18 mouse cellular contexts compared by ENCODE assay signal in the genomic region with DNA sequence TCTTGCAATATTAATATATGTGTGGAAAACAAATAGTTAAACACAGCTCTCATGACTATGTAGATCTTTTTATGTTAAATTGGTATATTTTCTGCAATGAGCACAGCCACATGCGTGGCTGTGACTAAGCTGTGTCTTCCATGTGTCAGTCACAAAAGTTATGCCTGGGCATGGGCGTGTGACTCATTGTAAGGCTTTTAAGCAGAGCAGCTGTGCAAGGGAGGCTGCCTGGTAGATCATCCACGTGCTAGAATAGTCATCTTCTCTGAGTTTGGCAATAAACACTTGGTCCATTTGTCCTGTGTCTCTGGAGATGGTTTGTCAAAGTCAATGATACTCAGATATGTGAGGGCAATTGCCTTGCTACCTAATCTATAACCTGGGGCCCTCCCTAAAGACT.
DNase-seq lines count a peak whose midpoint lies in the region; ATAC-seq lines count a peak whose summit lies in the region.
"Had no signal": no experiment of that assay in that cellular context is flagged by ENCODE, and none has a peak within 500 bp of the region (broad histone marks: within the 10 kb centered on the region; RNA-seq: fewer than 3 reads in every experiment).

No protein-coding gene starts in this region.

- ATAC-seq in intestine, embryonic 15.5 days = no peak

- no peak overlapping the region for H3K9ac ChIP-seq in intestine, embryonic 15.5 days
- H3K9ac ChIP-seq: hindbrain, embryonic 13.5 days; limb, embryonic 13.5 days; liver, embryonic 15.5 days; neural tube, embryonic 15.5 days had no signal

- DNase-seq in layer of hippocampus, adult 11-12 months (ENCODE audit: low spot score) = peak; percentile 16
- DNase-seq in layer of hippocampus, adult 9-10 months (ENCODE audit: low spot score) = no peak
- DNase-seq in 3T3-L1 (ENCODE audit: low read depth, low spot score) = peak; percentile 83
- DNase-seq in adrenal gland, postnatal 36 days = peak; percentile 11 to 37
- DNase-seq in left cerebral cortex, postnatal 36 days (ENCODE audit: low spot score in 2 of 2) = peak; percentile 43 to 52
- no peak for DNase-seq in retina, postnatal 1 day
- DNase-seq: cerebellum, adult 9-10 months; heart, adult 2 months; heart, postnatal 10 days; kidney, adult 2 months; kidney, postnatal 36 days; lung, postnatal 14 days had no signal

- no peaks in the 10 kb centered on the region for H3K36me3 ChIP-seq in intestine, embryonic 15.5 days
- H3K36me3 ChIP-seq: forebrain, embryonic 10.5 days; hindbrain, embryonic 13.5 days; limb, embryonic 13.5 days; liver, embryonic 15.5 days; neural tube, embryonic 15.5 days had no signal

- H3K4me3 ChIP-seq in intestine, embryonic 15.5 days (replicated peaks) = no peak overlapping the region
- H3K4me3 ChIP-seq: forebrain, embryonic 10.5 days; heart, adult 2 months; hindbrain, embryonic 13.5 days; limb, embryonic 13.5 days; liver, embryonic 15.5 days; neural tube, embryonic 15.5 days had no signal

- intact Hi-C loops in left cerebral cortex, postnatal 36 days (cut with DNase I) = no loop called here

- no peaks in the 10 kb centered on the region for H3K4me1 ChIP-seq in intestine, embryonic 15.5 days (replicated peaks)
- H3K4me1 ChIP-seq: forebrain, embryonic 10.5 days; hindbrain, embryonic 13.5 days; limb, embryonic 13.5 days; liver, embryonic 15.5 days; neural tube, embryonic 15.5 days had no signal

- no peaks in the 10 kb centered on the region for H3K9me3 ChIP-seq in intestine, embryonic 15.5 days
- H3K9me3 ChIP-seq: forebrain, embryonic 10.5 days; hindbrain, embryonic 13.5 days; limb, embryonic 13.5 days; liver, embryonic 15.5 days; neural tube, embryonic 15.5 days had no signal

- no peaks in the 10 kb centered on the region for H3K27me3 ChIP-seq in intestine, embryonic 15.5 days (replicated peaks)
- H3K27me3 ChIP-seq: limb, embryonic 13.5 days; liver, embryonic 15.5 days; neural tube, embryonic 15.5 days had no signal

- WGBS in intestine, embryonic 15.5 days = 74% methylated on average over 3 of the region's 3 CpGs

- H3K4me2 ChIP-seq in intestine, embryonic 15.5 days (replicated peaks) = no peak overlapping the region
- H3K4me2 ChIP-seq: hindbrain, embryonic 13.5 days; limb, embryonic 13.5 days; liver, embryonic 15.5 days; neural tube, embryonic 15.5 days had no signal

- no peak overlapping the region for H3K27ac ChIP-seq in intestine, embryonic 15.5 days
- H3K27ac ChIP-seq: forebrain, embryonic 10.5 days; heart, adult 2 months; hindbrain, embryonic 13.5 days; limb, embryonic 13.5 days; liver, embryonic 15.5 days; neural tube, embryonic 15.5 days had no signal

Comparison
In these comparisons a context has a peak if more than half of its experiments do, and no peak if none do; other contexts are left out.
1. DNase-seq: peak in layer of hippocampus, adult 11-12 months (single experiment), 3T3-L1 (single experiment), adrenal gland, postnatal 36 days (2 of 2) and left cerebral cortex, postnatal 36 days (2 of 2); none in layer of hippocampus, adult 9-10 months (single experiment) and retina, postnatal 1 day (single experiment).